Mouse (Mus musculus) kidney, adult 11 months (tissue): ENCODE measurements around the gene Ripor3.
A peak's percentile ranks its signal among the peaks of the same experiment; 100 is the strongest.
"Not testable (repeated sequence)": the region's sequence is repeated elsewhere in the genome, so short reads cannot be mapped to it uniquely, and the experiment has no call there.

Experiments used
- DNase-seq: peaks from one replicate; pipeline ENCODE4 v3.0.0; 2022

Gene Ripor3

GRCm38 (mm10) chr2:168009936-168010668 lies at the start of gene Ripor3:
TSS of gene Ripor3 (minus strand) at chr2:168010618.
- DNase-seq: peak; percentile 71

- DNase-seq: no peak
These were observed 48.9 kb upstream of the Ripor3 start for GRCm38 (mm10) chr2:168059200-168059790.

GRCm38 (mm10) chr2:168058488-168059199 lies 48.2 kb upstream of the Ripor3 start:
- DNase-seq: peak; percentile 56

DNA sequence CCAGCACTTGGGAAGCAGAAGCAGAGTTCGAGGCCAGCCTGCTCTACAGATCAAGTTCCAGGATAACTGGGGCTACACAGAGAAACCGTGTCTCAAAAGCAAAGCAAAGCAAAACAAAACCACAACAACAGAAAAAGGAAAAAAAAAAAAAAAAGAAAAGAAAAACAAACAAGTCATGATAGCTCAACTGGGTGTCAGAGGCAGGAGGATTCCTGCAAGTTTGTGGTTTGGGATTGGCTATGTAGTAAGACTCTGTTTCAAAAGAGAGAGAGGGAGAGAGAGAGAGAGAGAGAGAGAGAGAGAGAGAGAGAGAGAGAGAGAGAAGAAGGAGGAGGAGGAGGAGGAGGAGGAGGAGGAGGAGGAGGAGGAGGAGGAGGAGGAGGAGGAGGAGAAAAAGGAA lies 47.5 kb upstream of the Ripor3 start:
- DNase-seq: not testable (repeated sequence)

DNA sequence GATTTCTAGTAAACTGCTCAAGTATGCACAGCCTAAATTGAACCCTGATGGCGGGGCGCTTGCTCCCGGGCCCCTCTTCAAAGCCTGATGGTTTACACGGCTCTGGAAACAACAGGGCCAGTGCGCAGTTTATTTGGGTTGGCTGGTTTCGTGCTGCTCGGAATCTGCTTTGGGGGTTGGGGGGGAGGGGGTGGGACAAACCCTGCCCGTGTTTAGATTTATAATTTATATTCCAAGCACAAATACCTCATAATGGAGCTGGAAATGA lies 46.2 kb upstream of the Ripor3 start:
- DNase-seq: no peak

GRCm38 (mm10) chr2:168055910-168056665 lies 45.7 kb upstream of the Ripor3 start:
- no peak for DNase-seq

DNA sequence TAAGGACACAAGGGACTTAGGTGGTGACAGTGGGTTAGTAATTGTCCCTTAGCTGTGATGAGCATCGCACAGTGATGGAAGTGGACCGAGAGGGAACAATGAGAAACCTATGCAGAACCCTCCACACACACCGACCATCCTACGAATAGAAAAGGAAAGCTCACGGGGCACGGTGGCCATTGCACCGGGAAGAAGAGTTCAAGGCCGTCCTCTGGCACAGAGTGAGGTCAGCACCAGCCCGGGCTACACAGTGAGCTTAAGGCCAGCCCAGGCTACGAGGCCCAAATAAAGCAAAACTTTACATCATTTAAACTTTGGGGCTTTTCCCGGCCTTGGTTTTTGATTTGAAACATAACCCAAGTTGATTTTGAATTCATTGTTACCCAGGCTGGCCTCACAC lies 43.7 kb upstream of the Ripor3 start:
- DNase-seq: no peak

GRCm38 (mm10) chr2:168052689-168053088 lies 42.3 kb upstream of the Ripor3 start:
- peak; percentile 67 for DNase-seq

DNA sequence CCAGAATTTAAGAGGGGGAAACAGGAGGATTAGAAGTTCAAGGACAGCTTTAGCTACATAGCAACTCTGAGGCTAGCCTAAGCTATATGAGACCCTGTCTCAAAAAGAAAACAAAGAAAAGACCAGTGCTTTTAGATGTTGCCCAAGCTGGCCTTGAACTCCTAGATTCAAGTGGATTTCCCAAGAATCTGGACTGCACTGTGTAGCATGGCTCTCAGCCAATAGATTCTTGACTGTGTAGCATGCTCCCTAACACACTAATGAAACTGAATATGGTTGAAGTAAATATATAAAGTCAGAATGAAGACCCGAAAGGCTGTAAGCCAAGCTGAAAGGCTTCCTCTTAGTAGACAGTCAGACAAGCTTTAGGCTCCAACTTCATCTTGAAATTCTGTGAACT lies 41.7 kb upstream of the Ripor3 start:
- no peak for DNase-seq

GRCm38 (mm10) chr2:168050000-168050942 lies 39.9 kb upstream of the Ripor3 start:
- peak; percentile 57 for DNase-seq

GRCm38 (mm10) chr2:168049002-168049635 lies 38.7 kb upstream of the Ripor3 start:
- DNase-seq: no peak

- no peak for DNase-seq
These were observed 36.0 kb upstream of the Ripor3 start for GRCm38 (mm10) chr2:168046467-168046866.

DNA sequence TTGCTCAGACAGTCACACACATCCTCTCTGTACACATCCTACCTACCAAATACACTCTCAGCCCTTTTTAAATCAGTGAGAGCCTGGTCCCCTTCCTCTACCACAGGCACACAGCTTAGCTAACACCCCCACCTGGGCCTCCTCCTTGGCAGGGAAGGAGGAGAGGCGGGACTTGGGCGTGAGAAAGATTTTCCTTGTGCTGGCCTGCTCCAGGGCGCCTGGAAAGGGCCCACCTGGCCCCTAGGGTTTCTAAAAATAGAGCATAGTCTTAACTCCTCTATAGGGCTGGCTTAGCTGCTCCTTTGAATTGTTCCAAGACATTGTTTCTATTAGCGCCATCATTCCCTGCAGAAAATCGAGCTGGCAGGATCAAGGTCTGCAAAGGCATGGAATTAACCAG lies 35.4 kb upstream of the Ripor3 start:
- DNase-seq: peak; percentile 64

- DNase-seq: no peak
These were observed 34.9 kb upstream of the Ripor3 start for GRCm38 (mm10) chr2:168045357-168045756.

- DNase-seq: peak; percentile 75
These were observed 34.4 kb upstream of the Ripor3 start for GRCm38 (mm10) chr2:168044681-168045287.

GRCm38 (mm10) chr2:168042019-168042418 lies 31.6 kb upstream of the Ripor3 start:
- no peak for DNase-seq

DNA sequence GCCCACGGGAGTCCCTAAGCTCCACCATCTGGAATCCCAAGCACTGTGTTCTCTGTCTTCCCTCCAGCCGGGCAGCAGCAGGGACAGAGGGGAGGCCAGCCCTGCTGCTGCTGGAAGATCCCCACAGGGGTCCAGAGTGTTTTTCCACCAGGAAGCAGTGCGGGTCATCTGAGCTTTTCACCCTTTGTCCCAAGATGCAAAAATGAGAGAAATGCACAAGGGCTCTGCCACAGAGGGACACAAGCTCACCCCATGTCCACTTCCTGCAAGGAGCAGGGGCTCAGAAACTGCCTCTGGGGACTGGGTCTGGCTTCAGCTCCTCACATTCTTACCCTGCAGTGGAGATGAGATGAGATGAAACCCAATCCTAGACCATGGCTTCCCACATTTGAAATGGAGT lies 30.3 kb upstream of the Ripor3 start:
- no peak for DNase-seq

DNA sequence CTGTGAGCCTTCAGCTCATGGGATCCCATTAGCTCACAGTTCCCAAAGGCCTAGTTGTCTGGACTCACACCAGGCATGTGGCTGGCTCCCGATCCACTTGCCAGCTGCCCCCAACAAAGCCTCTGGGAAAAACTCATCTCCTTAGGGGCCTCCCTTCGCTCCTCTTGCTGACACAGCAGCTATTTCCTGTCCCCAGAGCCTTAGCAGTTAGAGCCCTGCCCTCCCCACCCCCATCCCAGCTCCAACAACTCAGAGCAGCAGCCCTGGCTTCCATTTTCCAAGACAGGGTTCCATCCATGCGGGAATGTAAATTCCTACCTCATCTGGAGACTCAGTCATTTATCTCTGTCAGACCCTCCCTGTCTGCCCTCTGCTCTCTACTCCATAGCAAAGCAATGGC lies 26.6 kb upstream of the Ripor3 start:
- DNase-seq: no peak

DNA sequence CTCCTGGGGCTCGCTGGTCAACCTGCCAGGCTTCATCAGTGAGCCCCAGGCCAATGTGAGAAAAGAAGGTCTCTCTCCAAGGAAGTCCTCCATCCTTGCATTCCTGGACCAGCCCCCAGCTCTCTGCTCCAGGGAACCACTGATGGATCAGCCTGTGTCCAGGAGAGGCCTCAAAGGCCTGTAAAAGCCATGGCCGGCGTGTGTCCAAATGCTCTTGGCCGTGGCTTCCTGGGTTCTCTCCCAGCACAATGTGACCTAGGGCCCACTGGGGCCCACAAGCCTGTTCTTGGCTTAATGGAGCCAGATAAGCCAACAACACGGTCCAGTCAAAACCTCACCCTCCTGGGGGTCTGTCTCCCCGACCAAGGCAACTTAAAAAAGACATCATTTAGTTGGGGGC lies 25.5 kb upstream of the Ripor3 start:
- DNase-seq: no peak

DNA sequence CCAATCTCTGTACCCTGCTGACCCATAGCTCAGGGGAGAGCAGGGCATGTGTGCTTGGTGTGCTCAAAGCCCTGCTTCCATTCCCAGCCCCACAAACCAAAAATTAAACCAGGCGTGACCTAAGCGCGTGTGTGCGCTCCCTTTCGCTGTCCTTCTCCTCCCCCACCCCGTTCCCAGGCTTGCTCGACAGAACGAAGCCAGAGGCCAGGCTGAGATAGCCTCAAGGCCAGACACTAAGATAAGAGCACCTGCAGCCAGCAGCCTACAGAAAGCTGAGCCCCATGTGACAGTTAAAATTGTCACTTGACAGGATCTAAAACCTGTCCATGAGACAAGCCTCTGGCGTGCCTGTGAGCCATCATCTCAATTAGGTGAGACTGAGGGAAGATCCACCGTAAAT lies 23.5 kb upstream of the Ripor3 start:
- no peak for DNase-seq

DNA sequence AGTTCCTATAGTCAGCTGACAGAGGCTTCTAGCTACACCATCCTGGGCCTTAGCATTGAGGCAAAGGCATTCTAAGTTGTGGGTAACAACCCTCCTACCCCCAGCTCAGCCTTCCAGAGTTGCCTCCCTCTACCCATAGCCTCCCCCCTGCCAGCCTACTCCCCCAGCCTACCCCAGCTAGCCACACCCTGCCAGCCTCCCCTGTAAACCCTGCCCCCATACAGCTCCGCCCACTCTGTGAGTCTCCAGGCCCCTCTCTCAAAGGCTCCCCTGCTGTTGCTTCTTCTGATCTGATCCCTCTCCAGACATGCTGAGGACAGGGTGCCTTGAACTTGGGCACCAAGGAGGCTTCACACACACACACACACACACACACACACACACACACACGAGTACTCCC lies 21.4 kb upstream of the Ripor3 start:
- DNase-seq: no peak

DNA sequence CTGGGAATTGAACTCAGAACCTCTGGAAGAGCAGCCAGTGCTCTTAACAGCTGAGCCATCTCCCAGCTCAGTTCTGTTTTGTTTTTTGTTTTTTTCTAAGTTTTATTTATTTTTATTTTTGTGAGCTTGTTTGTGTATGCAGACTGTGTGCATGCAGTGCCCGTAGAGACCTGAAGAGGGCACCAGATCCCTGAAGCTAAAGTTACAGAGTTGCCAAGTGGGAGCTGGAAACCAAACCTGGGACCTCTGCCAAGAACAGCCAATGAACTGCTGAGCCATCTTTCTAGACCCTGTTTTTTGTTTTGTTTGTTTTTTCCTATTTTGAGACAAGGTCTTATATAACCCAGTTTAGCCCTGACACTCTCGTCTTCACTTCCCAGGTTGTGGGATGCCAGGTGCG lies 18.0 kb upstream of the Ripor3 start:
- DNase-seq: no peak
